Mouse (Mus musculus): Measurements from ENCODE around the gene Defb42.

DNA sequence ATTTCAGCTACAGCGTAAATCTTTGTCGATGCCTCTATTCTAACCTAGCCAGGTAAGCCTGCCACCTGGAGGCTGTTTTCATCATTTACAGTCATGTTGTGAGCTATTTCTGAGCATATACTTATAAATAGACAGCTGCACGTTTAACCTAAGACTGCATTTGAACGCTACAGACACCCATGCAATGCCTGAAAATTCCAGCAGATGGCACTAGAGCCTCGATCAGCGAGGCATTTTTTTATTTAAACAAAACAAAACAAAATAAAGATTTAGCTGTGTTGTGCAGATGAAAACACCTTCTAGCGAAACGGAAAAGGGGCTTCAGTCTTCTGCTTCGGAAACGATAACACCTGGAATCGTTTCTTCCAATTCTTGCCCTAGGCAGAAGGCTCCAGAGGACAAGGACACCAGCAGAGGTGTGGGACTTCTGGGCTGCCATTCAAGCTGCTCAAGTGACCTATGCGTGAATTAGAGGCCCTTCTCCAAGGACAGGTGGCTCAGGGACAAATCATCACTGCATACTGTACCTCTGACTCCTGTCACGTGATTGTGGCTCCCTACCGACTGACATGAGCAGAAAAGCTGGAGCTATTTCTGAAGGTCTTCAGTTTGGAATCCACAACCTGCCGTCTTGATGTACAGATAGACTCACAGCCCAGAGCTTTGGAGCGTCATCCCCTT, 20.0 kb downstream of the Defb42 start:
- no peak for TF ChIP-seq GATA1 (IDR thresholded peaks at IDR 0.05; ENCODE audit: low read length)
- no peak for TF ChIP-seq TAL1 (IDR thresholded peaks at IDR 0.05; ENCODE audit: low read length)

Measured in erythroblast, embryonic 14.5 days (primary cell).